Mouse (Mus musculus): ENCODE results near the gene Zfp385c. TPM values are rescaled to one million over a fixed set of nuclear protein-coding genes. Genes with fewer than 3 reads are reported as not detected.
A peak's percentile ranks its signal among the peaks of the same experiment; 100 is the strongest.

The Zfp385c gene
- polyA plus RNA-seq, 1 experiment from 2014 or later = not detected

- H3K9me3 ChIP-seq (replicated peaks) = no peaks in the 10 kb centered on the region
- no peak for DNase-seq
- H3K27me3 ChIP-seq = no peaks in the 10 kb centered on the region
- no peak within 1 kb of the TSS; the same call in 1 of the 2 replicates for H3K27ac ChIP-seq
- ATAC-seq (ENCODE audit: low read depth) = no peak
- H3K4me2 ChIP-seq = peak within 1 kb of the TSS; percentile 67
- 51% methylated on average over 7 of the region's 7 CpGs for WGBS (ENCODE audit: insufficient replicate concordance)
- H3K4me1 ChIP-seq (replicated peaks) = peaks cover 42% of the 10 kb centered on the region
- peak within 1 kb of the TSS; percentile 45 for H3K4me3 ChIP-seq (replicated peaks)
- peaks cover 45% of the 10 kb centered on the region for H3K36me3 ChIP-seq
- peak within 1 kb of the TSS; percentile 49; the same call in 1 of the 2 replicates for H3K9ac ChIP-seq
These were observed 11.7 kb upstream of the Zfp385c start, which contains the start of gene Dhx58 for GRCm38 (mm10) chr11:100703851-100704531. TSS of gene Dhx58 (minus strand) at chr11:100704271.

- no peaks in the 10 kb centered on the region for H3K9me3 ChIP-seq (replicated peaks)
- H3K4me3 ChIP-seq (replicated peaks) = 0 out of 2 replicates have a peak overlapping the region, but pooled peaks have one; percentile 45
- WGBS (ENCODE audit: insufficient replicate concordance) = 61% methylated on average over 11 of the region's 11 CpGs
- H3K27ac ChIP-seq = no peak overlapping the region; the same call in 1 of the 2 replicates
- H3K9ac ChIP-seq = no peak overlapping the region
- peaks cover 39% of the 10 kb centered on the region for H3K36me3 ChIP-seq
- no peak for DNase-seq
- peaks cover 42% of the 10 kb centered on the region for H3K4me1 ChIP-seq (replicated peaks)
- H3K27me3 ChIP-seq = no peaks in the 10 kb centered on the region
- H3K4me2 ChIP-seq = peak overlapping the region; percentile 67
- no peak for ATAC-seq (ENCODE audit: low read depth)
These were observed 11.1 kb upstream of the Zfp385c start for GRCm38 (mm10) chr11:100703366-100703765.

- peak overlapping the region; percentile 45 for H3K4me3 ChIP-seq (replicated peaks)
- H3K9me3 ChIP-seq (replicated peaks) = no peaks in the 10 kb centered on the region
- H3K27me3 ChIP-seq = no peaks in the 10 kb centered on the region
- H3K4me1 ChIP-seq (replicated peaks) = peaks cover 42% of the 10 kb centered on the region
- no peak for ATAC-seq (ENCODE audit: low read depth)
- peak overlapping the region; percentile 30 for H3K9ac ChIP-seq
- peaks cover 34% of the 10 kb centered on the region for H3K36me3 ChIP-seq
- H3K4me2 ChIP-seq = peak overlapping the region; percentile 67
- WGBS (ENCODE audit: insufficient replicate concordance) = 36% methylated on average over 7 of the region's 7 CpGs
- no peak overlapping the region; the same call in 1 of the 2 replicates for H3K27ac ChIP-seq
- DNase-seq = no peak
These were observed 10.7 kb upstream of the Zfp385c start for GRCm38 (mm10) chr11:100702906-100703305.

GRCm38 (mm10) chr11:100702081-100702851 is 10.0 kb upstream of the Zfp385c start:
- Histone ChIP-seq H3K9me3 (replicated peaks) (no peaks in the 10 kb centered on the region), H3K27me3 (no peaks in the 10 kb centered on the region), H3K4me1 (replicated peaks) (peaks cover 42% of the 10 kb centered on the region), H3K36me3 (peaks cover 28% of the 10 kb centered on the region), H3K4me2 (peak overlapping the region; percentile 67), H3K4me3 (replicated peaks) (peak overlapping the region; percentile 45), H3K27ac (no peak overlapping the region), H3K9ac (peak overlapping the region; percentile 30)
- 39% methylated on average over 19 of the region's 19 CpGs for WGBS (ENCODE audit: insufficient replicate concordance)
- ATAC-seq (ENCODE audit: low read depth) (0 out of 2 replicates have a peak, but pooled peaks have one; percentile 1), DNase-seq (peak; percentile 41)

GRCm38 (mm10) chr11:100701301-100701700 is 9.0 kb upstream of the Zfp385c start:
- peak overlapping the region; percentile 52 for H3K4me2 ChIP-seq
- H3K27me3 ChIP-seq = no peaks in the 10 kb centered on the region
- peaks cover 18% of the 10 kb centered on the region for H3K36me3 ChIP-seq
- H3K9ac ChIP-seq = no peak overlapping the region
- ATAC-seq (ENCODE audit: low read depth) (peak; percentile 47), DNase-seq (peak; percentile 68)
- 10% methylated on average over 14 of the region's 14 CpGs for WGBS (ENCODE audit: insufficient replicate concordance)
- no peaks in the 10 kb centered on the region for H3K9me3 ChIP-seq (replicated peaks)
- H3K4me1 ChIP-seq (replicated peaks) = peaks cover 42% of the 10 kb centered on the region
- H3K27ac ChIP-seq = no peak overlapping the region
- peak overlapping the region; percentile 40 for H3K4me3 ChIP-seq (replicated peaks)

- no peak for ATAC-seq (ENCODE audit: low read depth)
- DNase-seq = no peak
- 71% methylated on average over 3 of the region's 3 CpGs for WGBS (ENCODE audit: insufficient replicate concordance)
- Histone ChIP-seq H3K36me3 (peaks cover 12% of the 10 kb centered on the region), H3K4me1 (replicated peaks) (peaks cover 42% of the 10 kb centered on the region), H3K9me3 (replicated peaks) (no peaks in the 10 kb centered on the region), H3K9ac (no peak overlapping the region), H3K27me3 (no peaks in the 10 kb centered on the region), H3K4me2 (peak overlapping the region; percentile 52; the same call in 1 of the 2 replicates), H3K4me3 (replicated peaks) (no peak overlapping the region), H3K27ac (no peak overlapping the region)
These were observed 8.5 kb upstream of the Zfp385c start for GRCm38 (mm10) chr11:100700710-100701109.

GRCm38 (mm10) chr11:100697921-100698320 is 5.7 kb upstream of the Zfp385c start:
- H3K4me3 ChIP-seq (replicated peaks) = no peak overlapping the region
- no peak overlapping the region for H3K4me2 ChIP-seq
- DNase-seq (no peak), ATAC-seq (ENCODE audit: low read depth) (no peak)
- H3K9ac ChIP-seq = no peak overlapping the region
- H3K4me1 ChIP-seq (replicated peaks) = peaks cover 21% of the 10 kb centered on the region
- no peak overlapping the region for H3K27ac ChIP-seq
- H3K36me3 ChIP-seq = no peaks in the 10 kb centered on the region
- no peaks in the 10 kb centered on the region for H3K9me3 ChIP-seq (replicated peaks)
- H3K27me3 ChIP-seq = peaks cover 6% of the 10 kb centered on the region
- 64% methylated on average over 7 of the region's 7 CpGs for WGBS (ENCODE audit: insufficient replicate concordance)

GRCm38 (mm10) chr11:100694926-100695325 is 2.7 kb upstream of the Zfp385c start:
- no peak for ATAC-seq (ENCODE audit: low read depth)

GRCm38 (mm10) chr11:100693154-100693553 is 899 bp upstream of the Zfp385c start:
- Histone ChIP-seq H3K4me2 (no peak overlapping the region), H3K4me1 (replicated peaks) (peaks cover 15% of the 10 kb centered on the region), H3K36me3 (no peaks in the 10 kb centered on the region), H3K9ac (no peak overlapping the region), H3K27me3 (peaks cover 39% of the 10 kb centered on the region), H3K9me3 (replicated peaks) (no peaks in the 10 kb centered on the region), H3K27ac (no peak overlapping the region), H3K4me3 (replicated peaks) (no peak overlapping the region)
- whole genome bisulfite sequencing (ENCODE audit: insufficient replicate concordance) = 34% methylated on average over 5 of the region's 5 CpGs
- ATAC-seq (ENCODE audit: low read depth) = no peak
- no peak for DNase-seq

More at GRCm38 (mm10) chr11:100694926-100695325, 2.7 kb upstream of the Zfp385c start:
- H3K4me3 ChIP-seq (replicated peaks) = no peak overlapping the region
- H3K27ac ChIP-seq = no peak overlapping the region
- peaks cover 36% of the 10 kb centered on the region for H3K27me3 ChIP-seq
- H3K9ac ChIP-seq = no peak overlapping the region
- no peaks in the 10 kb centered on the region for H3K9me3 ChIP-seq (replicated peaks)
- WGBS (ENCODE audit: insufficient replicate concordance) = 30% methylated on average over 5 of the region's 5 CpGs
- peak; percentile 50 for DNase-seq
- H3K4me2 ChIP-seq = no peak overlapping the region
- H3K4me1 ChIP-seq (replicated peaks) = peaks cover 15% of the 10 kb centered on the region
- no peaks in the 10 kb centered on the region for H3K36me3 ChIP-seq

GRCm38 (mm10) chr11:100690389-100690788 is 1.9 kb downstream of the Zfp385c start:
- no peak for DNase-seq
- WGBS (ENCODE audit: insufficient replicate concordance) = 72% methylated on average over 7 of the region's 7 CpGs
- no peaks in the 10 kb centered on the region for H3K9me3 ChIP-seq (replicated peaks)
- H3K27me3 ChIP-seq = peaks cover 39% of the 10 kb centered on the region
- H3K4me1 ChIP-seq (replicated peaks) = peaks cover 15% of the 10 kb centered on the region
- no peak overlapping the region for H3K4me3 ChIP-seq (replicated peaks)
- H3K27ac ChIP-seq = no peak overlapping the region
- ATAC-seq (ENCODE audit: low read depth) = no peak
- H3K36me3 ChIP-seq = no peaks in the 10 kb centered on the region
- no peak overlapping the region for H3K9ac ChIP-seq
- no peak overlapping the region for H3K4me2 ChIP-seq

- no peaks in the 10 kb centered on the region for H3K9me3 ChIP-seq (replicated peaks)
- H3K4me1 ChIP-seq (replicated peaks) = peaks cover 15% of the 10 kb centered on the region
- ATAC-seq (ENCODE audit: low read depth) (no peak), DNase-seq (no peak)
- no peak overlapping the region for H3K9ac ChIP-seq
- H3K27me3 ChIP-seq = peaks cover 37% of the 10 kb centered on the region
- no peak overlapping the region for H3K4me2 ChIP-seq
- WGBS (ENCODE audit: insufficient replicate concordance) = 63% methylated on average over 4 of the region's 4 CpGs
- H3K27ac ChIP-seq = no peak overlapping the region
- no peaks in the 10 kb centered on the region for H3K36me3 ChIP-seq
- no peak overlapping the region for H3K4me3 ChIP-seq (replicated peaks)
These were observed 3.8 kb downstream of the Zfp385c start for GRCm38 (mm10) chr11:100688443-100688842.
